Mouse (Mus musculus) heart, adult 2 months (tissue): ENCODE measurements at regions not wholly inside any gene's neighbourhood (a gene's known extent, or its start where the extent isn't known, plus 50 kb on each side); places are given as distances from the start of the nearest gene placed in this dataset.
A peak's percentile ranks its signal among the peaks of the same experiment; 100 is the strongest.
"Not testable (repeated sequence)": the region's sequence is repeated elsewhere in the genome, so short reads cannot be mapped to it uniquely, and the experiment has no call there.

Source experiments
- DNase-seq, 2 experiments: peaks; one replicate each; pipeline ENCODE4 v3.0.0; 2021
- H3K27ac ChIP-seq: fragments of 200-600 bp; 2 replicates; pipeline ENCODE4 v1.8.1; 2022
- H3K27me3 ChIP-seq: fragments of 200-500 bp; 2 replicates; pipeline ENCODE4 v1.6.1; 2012; ENCODE audit warnings: mild to moderate bottlenecking, low read length, inconsistent platforms, mixed read lengths; ENCODE audit not compliant: control insufficient read depth, insufficient read depth
- H3K36me3 ChIP-seq: fragments of 200-500 bp; 2 replicates; pipeline ENCODE4 v1.6.1; 2012; ENCODE audit warnings: low read length, inconsistent platforms; ENCODE audit not compliant: control insufficient read depth, insufficient read depth
- H3K4me1 ChIP-seq: fragments of 200-500 bp; 2 replicates; pipeline ENCODE4 v1.6.1; 2011; ENCODE audit warnings: low read length; ENCODE audit not compliant: control insufficient read depth, insufficient read depth
- H3K4me3 ChIP-seq: fragments of 200-600 bp; 2 replicates; pipeline ENCODE4 v1.8.1; 2022
- H3K79me2 ChIP-seq: fragments of 200-500 bp; replicated peaks from 2 replicates; pipeline ENCODE4 v1.6.1; 2012; ENCODE audit warnings: mild to moderate bottlenecking, inconsistent platforms, low read length, moderate library complexity, mixed read lengths; ENCODE audit not compliant: control insufficient read depth, insufficient read depth
- H3K9ac ChIP-seq: fragments of 200-500 bp; 2 replicates; pipeline ENCODE4 v1.6.1; 2012; ENCODE audit warnings: low read depth, mild to moderate bottlenecking, control low read depth, inconsistent platforms, low read length, mixed read lengths
- CTCF ChIP-seq: fragments of 200-600 bp; IDR thresholded peaks from 2 replicates; pipeline ENCODE4 v1.8.1; 2022; ENCODE audit warnings: antibody characterized with exemption, mild to moderate bottlenecking, moderate library complexity
- EP300 ChIP-seq: fragments of 200-500 bp; IDR thresholded peaks from 2 replicates; pipeline ENCODE4 v1.6.1; 2011; ENCODE audit warnings: low read depth, low read length, control low read depth; ENCODE audit not compliant: insufficient read depth
- POLR2A ChIP-seq: fragments of 200-500 bp; IDR thresholded peaks from 2 replicates; pipeline ENCODE4 v1.6.1; 2011; ENCODE audit warnings: mild to moderate bottlenecking, low read depth, low read length, control low read depth; ENCODE audit not compliant: insufficient read depth
- WGBS: fragments of 180-500 bp; shearing (Covaris S2); methylation state at CpG from one replicate; pipeline ENCODE4 v1.1.7; 2018; 5-methylcytosine and 5-hydroxymethylcytosine counted together
- intact Hi-C: fragments of 180-260 bp; cut with DNase I; formaldehyde crosslinking; loops from one replicate; pipeline ENCODE4 v1.15.1; 2025

DNA sequence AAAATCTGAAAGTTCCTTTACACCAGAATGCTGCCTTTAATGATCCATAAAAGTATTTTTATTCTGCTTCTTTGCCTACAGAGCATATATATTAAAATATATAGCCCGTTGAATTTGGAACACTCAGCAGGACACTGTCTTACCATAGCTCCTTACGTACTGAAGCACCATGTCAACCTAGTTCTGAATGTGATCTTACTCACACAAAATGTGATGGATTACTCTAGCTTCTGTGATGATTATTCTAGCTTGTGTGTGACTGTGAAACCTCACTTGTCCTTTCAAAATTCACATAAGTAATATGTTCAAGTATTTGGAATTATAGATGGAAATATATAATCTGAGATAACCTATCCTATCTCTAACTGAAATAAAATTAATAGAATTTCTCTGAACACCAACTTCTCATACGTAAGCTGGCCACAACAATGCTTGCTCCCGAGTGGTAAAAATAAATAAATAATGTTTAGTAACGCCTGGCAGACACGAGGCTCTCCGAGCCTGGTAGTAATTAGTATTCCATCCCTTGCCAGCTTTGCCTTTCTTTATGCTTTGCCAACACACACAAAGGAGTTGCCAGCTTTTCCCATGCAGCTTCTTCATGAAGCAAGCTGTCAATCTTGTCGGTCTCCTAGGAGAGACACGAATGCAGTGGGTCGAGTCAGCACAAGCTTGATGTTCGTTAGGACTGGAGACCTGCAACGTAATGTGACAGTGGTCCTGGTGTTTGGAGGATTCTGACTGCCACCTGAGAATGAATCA is 271.9 kb upstream of the Dcbld2 start:
- intact Hi-C loops = no loop called here
- Histone ChIP-seq H3K79me2 (no peaks in the 10 kb centered on the region), H3K27ac (no peak overlapping the region), H3K36me3 (no peaks in the 10 kb centered on the region), H3K4me1 (no peaks in the 10 kb centered on the region), H3K9ac (no peak overlapping the region), H3K4me3 (no peak overlapping the region), H3K27me3 (no peaks in the 10 kb centered on the region)
- WGBS = 76% methylated on average over 12 of the region's 12 CpGs
- DNase-seq = no peak
- no peak for TF ChIP-seq POLR2A
- no peak for TF ChIP-seq CTCF
- no peak for TF ChIP-seq EP300

DNA sequence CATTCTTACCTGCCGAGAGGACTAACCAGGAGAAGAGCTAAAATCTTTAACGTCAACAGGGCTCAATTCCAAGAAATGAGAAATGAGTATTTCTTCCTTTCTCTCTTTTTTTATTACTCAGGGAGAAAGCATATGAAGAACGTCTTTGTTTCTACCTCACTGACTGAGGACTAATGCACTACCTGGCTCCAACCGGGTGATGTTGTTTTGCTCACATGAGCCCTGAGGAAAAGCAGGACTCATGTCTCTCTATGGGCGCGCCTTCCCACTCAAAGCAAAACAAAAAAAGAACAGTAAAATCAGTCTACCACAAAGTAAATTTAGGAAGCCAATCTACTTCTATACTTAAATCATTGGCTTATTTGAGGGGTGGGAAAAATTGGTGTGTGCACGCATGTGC is 271.3 kb upstream of the Dcbld2 start:
- WGBS = 92% methylated on average over 7 of the region's 7 CpGs
- no peaks in the 10 kb centered on the region for H3K4me1 ChIP-seq
- H3K27me3 ChIP-seq = no peaks in the 10 kb centered on the region
- H3K27ac ChIP-seq = no peak overlapping the region
- no peaks in the 10 kb centered on the region for H3K79me2 ChIP-seq
- no peaks in the 10 kb centered on the region for H3K36me3 ChIP-seq
- TF ChIP-seq EP300 (no peak), CTCF (no peak)
- H3K9ac ChIP-seq = no peak overlapping the region
- intact Hi-C loops = no loop called here
- no peak overlapping the region for H3K4me3 ChIP-seq
- no peak for DNase-seq

DNA sequence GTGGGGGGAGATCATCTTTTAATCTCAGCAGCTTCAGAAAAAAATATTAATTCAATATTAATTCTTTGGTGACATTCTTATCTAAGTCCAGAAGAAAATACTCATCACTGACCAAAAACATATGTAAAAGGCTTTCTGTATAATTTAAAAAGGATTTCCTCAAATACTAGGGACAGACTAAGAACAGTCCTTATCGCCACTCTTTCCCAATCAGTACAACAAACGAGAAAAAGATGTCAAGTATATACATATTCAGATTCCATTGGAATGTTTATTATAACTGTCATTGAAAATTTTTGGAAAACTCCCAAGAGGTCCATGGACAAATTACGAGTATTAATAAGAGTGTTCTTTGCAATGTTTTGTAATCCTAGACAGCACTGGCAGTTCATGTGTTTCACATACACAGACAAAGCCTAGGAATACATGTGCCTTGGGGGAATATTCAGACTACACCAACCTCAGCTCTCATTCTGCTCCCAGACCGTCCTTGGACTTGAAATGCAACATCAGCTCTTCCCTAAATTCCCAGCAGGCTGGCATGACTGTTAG is 270.4 kb upstream of the Dcbld2 start:
- WGBS = 75% methylated on average over 4 of the region's 4 CpGs
- intact Hi-C loops = no loop called here
- H3K4me3 ChIP-seq = no peak overlapping the region
- no peaks in the 10 kb centered on the region for H3K4me1 ChIP-seq
- H3K27me3 ChIP-seq = no peaks in the 10 kb centered on the region
- TF ChIP-seq CTCF (no peak), EP300 (no peak), POLR2A (no peak)
- no peak overlapping the region for H3K27ac ChIP-seq
- no peak for DNase-seq
- no peaks in the 10 kb centered on the region for H3K79me2 ChIP-seq
- H3K9ac ChIP-seq = no peak overlapping the region
- no peaks in the 10 kb centered on the region for H3K36me3 ChIP-seq

DNA sequence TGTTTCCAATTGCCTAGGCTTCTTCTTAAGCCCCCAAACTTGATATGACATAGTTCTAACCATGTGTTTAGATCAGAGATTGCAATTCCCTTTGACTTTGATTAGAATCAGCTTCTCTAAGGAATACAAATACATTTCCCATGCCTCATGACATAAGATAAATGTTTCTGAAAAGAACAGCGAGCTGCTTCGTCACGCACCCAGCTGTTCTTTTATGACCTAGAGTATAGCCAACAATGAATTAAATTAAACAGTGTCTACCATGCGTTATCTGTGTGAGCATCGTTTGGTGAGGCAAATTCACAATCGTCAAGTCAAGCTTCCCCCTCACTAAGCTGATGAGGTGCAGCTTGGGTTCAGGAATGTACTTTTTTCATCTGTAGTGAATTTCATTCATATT is 261.8 kb upstream of the Dcbld2 start:
- no peak for DNase-seq
- Histone ChIP-seq H3K4me1 (no peaks in the 10 kb centered on the region), H3K27me3 (no peaks in the 10 kb centered on the region), H3K79me2 (no peaks in the 10 kb centered on the region), H3K36me3 (no peaks in the 10 kb centered on the region), H3K4me3 (no peak overlapping the region), H3K27ac (no peak overlapping the region), H3K9ac (no peak overlapping the region)
- 77% methylated on average over 6 of the region's 6 CpGs for WGBS
- intact Hi-C loops = no loop called here
- TF ChIP-seq POLR2A (no peak), EP300 (no peak), CTCF (no peak)

DNA sequence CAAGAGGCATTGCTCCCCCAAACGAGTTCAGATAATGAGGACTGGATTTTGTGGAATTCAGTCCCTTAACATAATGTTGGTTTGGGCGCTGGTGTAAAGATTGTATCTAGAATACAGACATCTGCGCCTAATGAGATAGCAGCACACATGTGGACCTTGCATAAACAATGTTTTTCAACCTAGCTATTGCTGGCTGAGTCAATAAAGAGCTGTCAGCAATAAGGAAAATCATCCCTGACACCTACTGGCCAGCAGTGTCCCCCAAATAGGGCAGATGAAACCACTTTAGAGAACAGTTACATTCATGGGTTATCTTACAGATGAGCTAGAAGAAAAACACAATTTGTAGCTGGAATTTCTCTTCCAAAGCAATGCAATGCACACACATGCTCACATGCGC is 252.7 kb upstream of the Dcbld2 start:
- 36% methylated on average over 4 of the region's 4 CpGs for WGBS
- DNase-seq = no peak
- Histone ChIP-seq H3K27me3 (no peaks in the 10 kb centered on the region), H3K4me1 (no peaks in the 10 kb centered on the region), H3K4me3 (no peak overlapping the region), H3K79me2 (no peaks in the 10 kb centered on the region), H3K9ac (no peak overlapping the region), H3K36me3 (no peaks in the 10 kb centered on the region), H3K27ac (no peak overlapping the region)
- intact Hi-C loops = no loop called here
- TF ChIP-seq EP300 (no peak), CTCF (peak; percentile 11; the same call in 1 of the 2 replicates)

DNA sequence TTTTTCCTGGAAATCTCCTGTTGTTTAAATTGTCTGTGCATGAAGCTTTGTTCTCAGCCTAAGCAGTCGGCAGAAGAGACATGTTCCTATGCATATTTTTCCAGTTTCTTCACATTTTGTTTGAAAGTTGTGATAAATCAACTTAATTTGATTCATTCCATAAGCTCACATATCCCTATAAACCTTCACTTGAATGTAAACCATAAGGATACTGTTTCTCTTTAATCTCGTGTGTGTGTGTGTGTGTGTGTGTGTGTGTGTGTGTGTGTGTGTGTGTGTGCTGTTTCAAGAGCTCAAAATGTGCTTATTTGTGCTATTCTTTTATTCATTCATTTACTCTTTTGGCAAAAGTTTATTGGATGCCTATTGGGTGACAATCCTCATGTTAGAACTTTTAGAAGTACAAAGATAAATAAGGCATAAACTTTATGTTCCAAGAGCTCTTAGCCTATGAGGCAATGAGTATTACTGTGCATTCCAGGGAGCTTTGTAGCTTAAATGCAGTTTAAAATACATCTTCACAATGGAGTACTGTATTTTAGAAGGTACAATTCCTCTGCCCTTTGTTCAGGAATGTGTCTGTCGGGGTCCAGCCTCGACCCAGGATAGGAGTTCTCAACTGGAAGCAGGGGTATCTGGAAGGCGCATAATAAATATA is 229.4 kb upstream of the Dcbld2 start:
- 69% methylated on average over 5 of the region's 5 CpGs for WGBS

DNA sequence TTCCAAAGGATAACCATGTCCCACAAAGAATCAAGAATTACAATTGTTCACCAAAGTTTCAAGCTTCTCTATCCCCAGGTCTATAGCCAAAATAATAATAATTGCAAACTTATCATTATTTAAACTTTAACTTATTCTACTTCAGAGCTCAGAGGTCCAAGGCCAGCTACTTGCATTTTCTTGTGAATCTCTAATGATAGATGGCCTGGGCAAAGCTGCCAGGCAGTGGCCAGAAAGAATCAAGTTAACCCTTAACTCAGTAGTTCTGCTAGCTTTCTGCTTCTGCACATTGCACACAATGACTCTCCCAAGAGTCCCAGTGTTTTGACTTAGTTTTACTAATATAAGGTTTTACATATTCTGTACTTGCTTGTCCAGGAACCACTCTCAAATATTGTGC is 228.3 kb upstream of the Dcbld2 start:
- intact Hi-C loops, H3K27ac ChIP-seq, DNase-seq, H3K79me2 ChIP-seq, H3K4me1 ChIP-seq, H3K9ac ChIP-seq, H3K36me3 ChIP-seq, H3K4me3 ChIP-seq, H3K27me3 ChIP-seq: not testable (repeated sequence)

More for the DNA sequence above, 229.4 kb upstream of the Dcbld2 start:
- intact Hi-C loops = no loop called here
- TF ChIP-seq CTCF = no peak
- TF ChIP-seq EP300 = no peak
- TF ChIP-seq POLR2A = no peak
- Histone ChIP-seq H3K79me2 (no peaks in the 10 kb centered on the region), H3K27ac (no peak overlapping the region), H3K36me3 (no peaks in the 10 kb centered on the region), H3K4me3 (no peak overlapping the region), H3K27me3 (no peaks in the 10 kb centered on the region), H3K9ac (no peak overlapping the region), H3K4me1 (no peaks in the 10 kb centered on the region)
- DNase-seq = no peak
